Mouse (Mus musculus): Measurements from ENCODE around the gene Tomt. TPM values are rescaled to one million over a fixed set of nuclear protein-coding genes. Genes with fewer than 3 reads are reported as not detected.
A peak's percentile ranks its signal among the peaks of the same experiment; 100 is the strongest.
"Not testable (repeated sequence)": the region's sequence is repeated elsewhere in the genome, so short reads cannot be mapped to it uniquely, and the experiment has no call there.

Tomt gene
- 0.24 and 0.53 TPM in 2 replicates for polyA plus RNA-seq (2015; fragmentation: Nextera tagmentation; extraction: Ambion mirVana)

GRCm38 (mm10) chr7:101906287-101906681, at the start of gene Tomt:
Gene Tomt (minus strand): TSS chr7:101906359.
- peaks cover 30% of the 10 kb centered on the region for H3K36me3 ChIP-seq
- no peak for ATAC-seq (replicated peaks; ENCODE audit: low FRiP score)
- H3K4me3 ChIP-seq (replicated peaks) = peak within 1 kb of the TSS; percentile 78
- WGBS = 6% methylated on average over 11 of the region's 11 CpGs
- peaks cover 24% of the 10 kb centered on the region for H3K4me1 ChIP-seq
- H3K27ac ChIP-seq = peak within 1 kb of the TSS; percentile 95
- no peaks in the 10 kb centered on the region for H3K9me3 ChIP-seq (replicated peaks)
- H3K9ac ChIP-seq = peak within 1 kb of the TSS; percentile 76
- no peaks in the 10 kb centered on the region for H3K27me3 ChIP-seq
- peak within 1 kb of the TSS; percentile 71 for H3K4me2 ChIP-seq

DNA sequence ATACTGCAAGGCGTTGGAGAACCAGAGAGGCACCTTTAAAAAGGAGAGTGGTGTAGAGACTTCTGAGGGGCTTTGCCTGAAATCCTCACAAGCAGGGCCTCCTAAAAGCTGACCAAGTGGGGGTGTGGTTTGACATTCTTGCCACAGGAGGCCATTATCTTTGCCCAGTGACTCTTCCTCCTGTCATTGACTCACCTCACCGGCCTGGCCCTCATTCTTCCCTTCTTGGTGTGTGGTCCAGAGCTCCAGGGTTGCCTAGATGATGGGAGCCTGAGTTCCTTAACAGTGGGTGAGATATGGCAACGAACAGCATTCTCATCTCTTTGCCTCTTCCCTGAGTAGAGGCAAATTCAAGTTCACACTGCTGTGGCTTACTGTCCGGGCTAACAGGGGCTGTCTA, 49.7 kb upstream of the Tomt start:
- Histone ChIP-seq H3K4me3 (replicated peaks) (no peak overlapping the region), H3K9me3 (replicated peaks) (no peaks in the 10 kb centered on the region), H3K9ac (no peak overlapping the region), H3K4me1 (peaks cover 4% of the 10 kb centered on the region; the same call in 1 of the 2 replicates), H3K36me3 (no peaks in the 10 kb centered on the region; the same call in 1 of the 2 replicates), H3K27me3 (no peaks in the 10 kb centered on the region), H3K4me2 (no peak overlapping the region), H3K27ac (no peak overlapping the region)
- ATAC-seq (replicated peaks; ENCODE audit: low FRiP score) = no peak
- 77% methylated on average over 4 of the region's 4 CpGs for WGBS

DNA sequence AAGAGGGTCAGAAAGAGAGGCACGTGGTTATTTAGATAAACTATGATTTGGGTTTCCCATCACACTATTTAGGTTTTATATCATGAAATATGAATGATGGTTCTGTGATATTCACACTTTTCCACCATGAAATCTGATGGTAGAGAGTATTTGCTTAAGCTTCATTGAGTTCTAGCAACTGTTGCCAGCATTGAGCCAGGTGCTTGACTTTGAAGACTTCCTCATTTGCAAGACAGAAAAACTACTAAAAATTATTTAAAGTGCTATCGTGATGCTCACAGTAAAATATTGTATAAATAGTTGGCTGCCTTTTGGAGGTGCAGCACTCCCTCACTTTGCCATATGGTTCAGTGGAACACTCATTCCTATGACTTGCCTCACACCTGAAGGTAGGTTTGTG, 49.1 kb upstream of the Tomt start:
- Histone ChIP-seq H3K9me3 (replicated peaks) (no peaks in the 10 kb centered on the region), H3K27me3 (no peaks in the 10 kb centered on the region), H3K4me3 (replicated peaks) (no peak overlapping the region), H3K4me1 (peaks cover 4% of the 10 kb centered on the region; the same call in 1 of the 2 replicates), H3K27ac (no peak overlapping the region), H3K9ac (no peak overlapping the region), H3K36me3 (no peaks in the 10 kb centered on the region; the same call in 1 of the 2 replicates), H3K4me2 (no peak overlapping the region)
- ATAC-seq (replicated peaks; ENCODE audit: low FRiP score) = no peak
- 86% methylated on average over 2 of the region's 2 CpGs for WGBS

DNA sequence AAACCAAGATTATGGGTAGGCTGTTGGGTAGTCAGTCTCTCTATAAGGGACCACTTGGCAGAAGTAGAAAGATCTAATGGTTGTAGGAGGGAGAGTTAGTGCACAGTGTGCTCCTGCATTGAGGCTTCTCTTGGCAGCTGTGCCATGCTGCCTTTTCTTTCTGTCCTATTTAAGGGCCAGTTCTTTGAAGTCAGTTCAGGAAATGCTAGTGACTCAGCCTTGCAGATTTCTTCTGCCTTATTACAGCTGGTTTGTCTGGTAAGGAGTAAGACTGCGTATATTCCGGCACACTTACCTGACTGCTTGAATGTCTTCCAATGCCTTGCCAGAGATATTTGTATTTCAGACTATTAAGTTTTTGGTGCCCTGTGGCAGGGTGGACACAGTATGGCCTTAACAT, 48.0 kb upstream of the Tomt start:
- H3K36me3 ChIP-seq = no peaks in the 10 kb centered on the region; the same call in 1 of the 2 replicates
- 92% methylated on average over 2 of the region's 2 CpGs for WGBS
- no peak for ATAC-seq (replicated peaks; ENCODE audit: low FRiP score)

GRCm38 (mm10) chr7:101952098-101952497, 45.9 kb upstream of the Tomt start:
- Histone ChIP-seq H3K36me3 (no peaks in the 10 kb centered on the region; the same call in 1 of the 2 replicates), H3K4me3 (replicated peaks) (no peak overlapping the region), H3K4me2 (no peak overlapping the region), H3K27ac (no peak overlapping the region), H3K9me3 (replicated peaks) (no peaks in the 10 kb centered on the region), H3K27me3 (no peaks in the 10 kb centered on the region), H3K4me1 (peaks cover 4% of the 10 kb centered on the region; the same call in 1 of the 2 replicates), H3K9ac (no peak overlapping the region)
- no peak for ATAC-seq (replicated peaks; ENCODE audit: low FRiP score)
- 54% methylated on average over 2 of the region's 2 CpGs for WGBS

More for the DNA sequence above, 48.0 kb upstream of the Tomt start:
- no peaks in the 10 kb centered on the region for H3K27me3 ChIP-seq
- H3K9me3 ChIP-seq (replicated peaks) = no peaks in the 10 kb centered on the region
- no peak overlapping the region for H3K4me3 ChIP-seq (replicated peaks)
- peaks cover 4% of the 10 kb centered on the region; the same call in 1 of the 2 replicates for H3K4me1 ChIP-seq
- no peak overlapping the region for H3K9ac ChIP-seq
- no peak overlapping the region for H3K4me2 ChIP-seq
- no peak overlapping the region for H3K27ac ChIP-seq

GRCm38 (mm10) chr7:101951648-101952047, 45.5 kb upstream of the Tomt start:
- H3K27me3 ChIP-seq = no peaks in the 10 kb centered on the region
- H3K4me1 ChIP-seq = peaks cover 4% of the 10 kb centered on the region; the same call in 1 of the 2 replicates
- 0 out of 2 replicates have a peak overlapping the region, but pooled peaks have one; percentile 15 for H3K27ac ChIP-seq
- no peaks in the 10 kb centered on the region for H3K9me3 ChIP-seq (replicated peaks)
- no peak overlapping the region for H3K4me3 ChIP-seq (replicated peaks)
- 79% methylated on average over 1 of the region's 1 CpGs for WGBS
- ATAC-seq (replicated peaks; ENCODE audit: low FRiP score) = no peak
- no peak overlapping the region for H3K4me2 ChIP-seq
- no peak overlapping the region for H3K9ac ChIP-seq
- no peaks in the 10 kb centered on the region; the same call in 1 of the 2 replicates for H3K36me3 ChIP-seq

- 91% methylated on average over 5 of the region's 5 CpGs for WGBS
- H3K9me3 ChIP-seq (replicated peaks); H3K36me3 ChIP-seq; H3K4me1 ChIP-seq; H3K4me3 ChIP-seq (replicated peaks); H3K4me2 ChIP-seq; H3K27ac ChIP-seq; ATAC-seq (replicated peaks; ENCODE audit: low FRiP score); H3K9ac ChIP-seq; H3K27me3 ChIP-seq: not testable (repeated sequence)
Measured at GRCm38 (mm10) chr7:101949008-101949407, 42.8 kb upstream of the Tomt start.

DNA sequence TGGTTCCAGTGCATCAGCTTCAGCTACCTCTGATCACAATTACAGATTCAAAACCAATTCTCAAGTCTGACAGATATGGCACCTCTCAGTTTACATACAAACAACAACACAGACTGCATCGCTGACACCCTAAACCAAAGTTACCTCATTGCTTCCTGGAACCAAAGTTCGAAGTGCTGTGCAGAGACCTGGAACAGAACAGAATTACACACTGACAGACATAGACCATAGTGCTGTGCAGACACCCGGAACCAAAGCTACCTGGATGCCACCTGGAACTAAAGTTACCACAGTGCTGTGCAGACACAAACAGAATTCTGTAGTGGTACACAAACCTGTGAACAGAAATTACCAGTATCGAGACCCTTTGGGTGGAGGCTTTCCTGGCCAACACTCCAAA, 33.6 kb upstream of the Tomt start:
- Histone ChIP-seq H3K9me3 (replicated peaks) (no peaks in the 10 kb centered on the region), H3K9ac (no peak overlapping the region), H3K4me2 (no peak overlapping the region), H3K27ac (no peak overlapping the region), H3K27me3 (no peaks in the 10 kb centered on the region), H3K36me3 (0 out of 2 replicates have a peak, but pooled peaks cover 8% of the 10 kb centered on the region), H3K4me3 (replicated peaks) (no peak overlapping the region), H3K4me1 (peaks cover 15% of the 10 kb centered on the region)
- ATAC-seq (replicated peaks; ENCODE audit: low FRiP score) = no peak
- WGBS = 85% methylated on average over 4 of the region's 4 CpGs

GRCm38 (mm10) chr7:101938348-101938747, 32.2 kb upstream of the Tomt start:
- Histone ChIP-seq H3K27me3 (no peaks in the 10 kb centered on the region), H3K9ac (no peak overlapping the region), H3K4me3 (replicated peaks) (no peak overlapping the region), H3K4me1 (peaks cover 18% of the 10 kb centered on the region), H3K36me3 (0 out of 2 replicates have a peak, but pooled peaks cover 8% of the 10 kb centered on the region), H3K4me2 (no peak overlapping the region), H3K9me3 (replicated peaks) (no peaks in the 10 kb centered on the region), H3K27ac (no peak overlapping the region)
- ATAC-seq (replicated peaks; ENCODE audit: low FRiP score) = no peak
- WGBS = 84% methylated on average over 2 of the region's 2 CpGs

DNA sequence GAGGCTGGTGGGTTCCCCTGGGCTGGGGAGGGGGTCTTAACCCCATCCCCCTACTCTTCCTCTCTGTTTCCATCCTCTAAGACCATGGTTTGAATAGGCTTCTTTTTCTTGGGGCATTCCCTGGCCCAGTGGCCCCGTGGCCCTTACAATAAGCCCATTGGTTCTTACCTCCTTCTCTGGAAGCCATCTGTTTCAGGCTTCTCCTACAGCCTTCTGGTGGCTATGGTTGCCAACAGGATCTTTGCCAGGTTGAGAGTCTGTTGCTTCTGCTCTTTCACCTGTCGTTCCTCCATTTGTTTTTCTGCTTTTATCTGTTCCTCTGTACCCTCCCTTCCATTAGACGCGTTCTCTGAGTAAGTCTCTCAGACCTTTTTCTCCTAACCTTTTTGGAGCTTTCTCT, 31.4 kb upstream of the Tomt start:
- Histone ChIP-seq H3K36me3 (0 out of 2 replicates have a peak, but pooled peaks cover 8% of the 10 kb centered on the region), H3K9ac (no peak overlapping the region), H3K4me3 (replicated peaks) (no peak overlapping the region), H3K4me1 (peaks cover 22% of the 10 kb centered on the region), H3K27me3 (no peaks in the 10 kb centered on the region), H3K27ac (no peak overlapping the region), H3K4me2 (no peak overlapping the region), H3K9me3 (replicated peaks) (no peaks in the 10 kb centered on the region)
- WGBS = 92% methylated on average over 4 of the region's 4 CpGs
- ATAC-seq (replicated peaks; ENCODE audit: low FRiP score) = no peak

DNA sequence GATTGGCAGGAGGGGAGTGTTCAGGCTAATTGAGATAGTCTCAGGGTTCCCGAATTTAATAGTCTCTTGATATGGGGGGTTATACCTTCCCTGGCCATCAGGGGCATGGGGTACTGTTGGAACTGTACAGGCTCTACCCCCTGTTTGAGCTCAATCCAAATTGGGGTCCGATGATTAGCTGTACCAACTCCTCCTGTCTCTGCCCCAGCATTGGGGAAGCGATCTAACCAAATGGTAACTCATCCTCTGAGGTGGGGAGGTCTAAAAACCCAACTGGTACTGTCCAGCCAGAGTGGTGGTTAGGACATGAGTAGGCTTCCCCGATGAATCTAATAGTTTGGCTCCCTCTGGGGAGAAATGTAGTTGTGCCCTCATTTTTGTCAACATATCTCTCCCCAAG, 30.8 kb upstream of the Tomt start:
- H3K9me3 ChIP-seq (replicated peaks) = no peaks in the 10 kb centered on the region
- WGBS = 95% methylated on average over 4 of the region's 4 CpGs
- no peaks in the 10 kb centered on the region for H3K27me3 ChIP-seq
- no peak overlapping the region for H3K9ac ChIP-seq
- no peak overlapping the region for H3K4me2 ChIP-seq
- peaks cover 24% of the 10 kb centered on the region for H3K4me1 ChIP-seq
- H3K36me3 ChIP-seq = 0 out of 2 replicates have a peak, but pooled peaks cover 8% of the 10 kb centered on the region
- no peak for ATAC-seq (replicated peaks; ENCODE audit: low FRiP score)
- no peak overlapping the region for H3K27ac ChIP-seq
- H3K4me3 ChIP-seq (replicated peaks) = no peak overlapping the region

DNA sequence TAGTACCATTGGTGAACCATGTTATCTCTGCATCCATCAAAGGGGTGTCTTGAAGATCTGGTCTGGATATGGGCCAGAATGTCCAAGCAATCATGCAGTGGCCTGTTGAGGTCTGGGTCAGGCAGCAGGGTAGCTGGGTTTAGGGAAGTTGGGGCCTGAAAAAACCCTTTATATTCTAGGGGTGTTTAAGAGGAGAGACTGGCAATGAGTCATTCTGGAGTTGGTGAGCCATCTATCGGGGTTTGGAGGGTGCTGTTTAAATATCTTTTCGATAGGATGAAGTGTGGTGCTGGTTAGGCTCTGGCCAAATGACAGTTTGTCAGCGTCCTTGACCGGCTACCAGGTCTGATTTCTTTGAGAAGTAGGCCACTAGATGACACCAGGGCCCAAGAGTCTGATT, 29.8 kb upstream of the Tomt start:
- Histone ChIP-seq H3K4me2 (no peak overlapping the region), H3K4me1 (peaks cover 24% of the 10 kb centered on the region)

More for the DNA sequence above, 29.8 kb upstream of the Tomt start:
- no peak overlapping the region for H3K9ac ChIP-seq
- ATAC-seq (replicated peaks; ENCODE audit: low FRiP score) = no peak
- H3K36me3 ChIP-seq = 0 out of 2 replicates have a peak, but pooled peaks cover 8% of the 10 kb centered on the region
- no peak overlapping the region for H3K27ac ChIP-seq
- no peak overlapping the region for H3K4me3 ChIP-seq (replicated peaks)
- H3K27me3 ChIP-seq = no peaks in the 10 kb centered on the region
- WGBS = 90% methylated on average over 4 of the region's 4 CpGs
- H3K9me3 ChIP-seq (replicated peaks) = no peaks in the 10 kb centered on the region

All from kidney, embryonic 15.5 days (tissue).